Mouse (Mus musculus): Measurements from ENCODE around the gene Tmem198.

DNA sequence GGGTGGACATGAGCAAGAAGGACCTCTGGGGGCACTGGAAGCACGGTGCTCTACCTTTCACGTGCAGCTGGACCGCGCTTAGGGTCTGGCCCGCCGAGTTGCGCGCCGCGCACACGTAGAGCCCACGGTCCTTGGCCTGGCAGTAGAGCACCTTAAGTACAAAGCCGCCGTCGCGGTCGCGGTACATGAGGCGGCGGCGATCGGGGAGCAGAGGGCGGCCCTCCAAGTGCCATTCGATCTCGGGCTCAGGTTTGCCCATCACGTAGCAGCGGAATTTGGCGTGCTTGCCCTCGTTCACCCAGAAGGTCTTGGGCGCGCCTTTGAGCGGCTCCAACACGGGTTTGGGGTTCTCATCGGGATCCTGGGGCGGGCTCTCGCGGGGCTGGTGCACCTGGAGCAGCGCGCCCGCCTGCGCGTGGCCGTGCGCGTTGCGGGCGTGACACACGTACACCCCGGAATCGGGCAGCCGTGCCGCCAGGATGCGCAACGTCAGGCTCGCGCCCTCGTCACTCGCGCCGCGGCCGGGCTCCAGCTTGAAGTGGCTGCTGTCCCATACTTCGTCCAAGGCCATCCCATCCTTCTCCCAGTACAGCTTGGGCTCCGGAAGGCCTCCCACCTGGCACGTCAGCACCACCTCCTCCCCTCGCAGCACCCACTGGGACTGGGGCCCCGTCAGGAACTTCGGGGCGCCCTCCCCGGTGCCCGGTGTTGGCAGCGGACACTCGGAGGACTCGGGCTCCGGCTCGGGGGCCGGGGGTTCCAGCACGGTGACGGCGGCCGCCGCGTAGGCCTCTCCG is 26.0 kb downstream of the Tmem198 start:
- no peak for TF ChIP-seq MAX (IDR thresholded peaks at IDR 0.05; ENCODE audit: low read depth)
- TF ChIP-seq POLR2A (IDR thresholded peaks at IDR 0.05; ENCODE audit: insufficient read length, low read depth): peak; percentile 81
- peak; percentile 92 for TF ChIP-seq POLR2AphosphoS2 (IDR thresholded peaks at IDR 0.05; ENCODE audit: insufficient read length, low read depth)
- no peak for TF ChIP-seq SRF (IDR thresholded peaks at IDR 0.05; ENCODE audit: control insufficient read depth, insufficient read length, low read depth)
- TF ChIP-seq E2F4 (IDR thresholded peaks at IDR 0.05; ENCODE audit: insufficient read depth): no peak
- no peak for TF ChIP-seq USF1 (IDR thresholded peaks at IDR 0.05; ENCODE audit: low read depth)
- TF ChIP-seq REST (IDR thresholded peaks at IDR 0.05; ENCODE audit: insufficient read depth, insufficient read length): no peak
- no peak for TF ChIP-seq CEBPB (IDR thresholded peaks at IDR 0.05; ENCODE audit: insufficient read depth, poor library complexity, severe bottlenecking)
- no peak for TF ChIP-seq TCF12 (IDR thresholded peaks at IDR 0.05; ENCODE audit: insufficient read depth, poor library complexity, severe bottlenecking)
- TF ChIP-seq MYOG (IDR thresholded peaks at IDR 0.05; ENCODE audit: control insufficient read depth in 1 of 3, insufficient read depth in 1 of 3, insufficient read length in 2 of 3, low read depth in 2 of 3): peak in 1 of 3 experiments; percentile 36
